Mouse (Mus musculus) CH12.LX (cell line): ENCODE measurements at regions not wholly inside any gene's neighbourhood (a gene's known extent, or its start where the extent isn't known, plus 50 kb on each side); places are given as distances from the start of the nearest gene placed in this dataset.

Experiments used
- DNase-seq: peaks from one replicate; pipeline ENCODE4 v3.0.0-alpha.2; 2013; ENCODE audit errors: extremely low read depth
- H3K27ac ChIP-seq: 2 replicates; pipeline ENCODE4 v1.5.1; 2012; ENCODE audit warnings: low read depth, mild to moderate bottlenecking, control low read depth, moderate library complexity; ENCODE audit not compliant: insufficient read depth
- H3K27me3 ChIP-seq: replicated peaks from 2 replicates; pipeline ENCODE3; 2012; ENCODE audit warnings: inconsistent platforms
- H3K36me3 ChIP-seq, 2 experiments: replicated peaks in 1 of 2; 2 replicates each; pipeline versions ENCODE3 to v1.6.1; 2012; ENCODE audit warnings: inconsistent platforms in 1 of 2, low read length in 1 of 2, mild to moderate bottlenecking in 1 of 2, mixed read lengths in 1 of 2, moderate library complexity in 1 of 2; ENCODE audit not compliant: control insufficient read depth in 1 of 2, insufficient read depth in 1 of 2
- H3K4me1 ChIP-seq, 2 experiments: 2 replicates each; pipeline ENCODE4 v1.6.1; 2012; ENCODE audit warnings: inconsistent platforms in 1 of 2, moderate library complexity in 1 of 2; ENCODE audit not compliant: insufficient read depth in 2 of 2, control insufficient read depth in 1 of 2
- H3K4me2 ChIP-seq: 2 replicates; pipeline ENCODE4 v1.6.1; 2012; ENCODE audit warnings: low read depth, mild to moderate bottlenecking, control low read depth; ENCODE audit not compliant: poor library complexity, insufficient read depth, severe bottlenecking
- H3K4me3 ChIP-seq, 3 experiments: fragments of 150-350 bp in 1 of 3; sonication (generic) in 1 of 3; replicated peaks in 1 of 3; 2 replicates each; pipeline versions ENCODE3 to v1.5.1; 2011 to 2012; ENCODE audit warnings: low read depth in 2 of 3, low read length in 2 of 3, mild to moderate bottlenecking in 2 of 3, moderate library complexity in 2 of 3, control low read depth in 1 of 3, improper control_type of control experiment in 1 of 3, inconsistent platforms in 1 of 3, mixed read lengths in 1 of 3; ENCODE audit not compliant: poor library complexity in 1 of 3
- H3K79me2 ChIP-seq: replicated peaks from 2 replicates; pipeline ENCODE4 v1.6.1; 2012; ENCODE audit warnings: mild to moderate bottlenecking, moderate library complexity; ENCODE audit not compliant: control insufficient read depth, poor library complexity, insufficient read depth, severe bottlenecking; ENCODE audit errors: extremely low read depth
- H3K9ac ChIP-seq: 2 replicates; pipeline ENCODE4 v1.6.1; 2012; ENCODE audit warnings: low read depth, mild to moderate bottlenecking, control low read depth, moderate library complexity; ENCODE audit not compliant: insufficient read depth
- H3K9me3 ChIP-seq: replicated peaks from 2 replicates; pipeline ENCODE3; 2012; ENCODE audit warnings: low read length, inconsistent platforms, mixed read lengths
- CHD1 ChIP-seq: IDR thresholded peaks from 2 replicates; pipeline ENCODE4 v1.6.1; 2012; ENCODE audit warnings: low read depth, low read length, improper control_type of control experiment, inconsistent platforms
- CTCF ChIP-seq, 2 experiments: IDR thresholded peaks in 1 of 2; conservative IDR thresholded peaks in 1 of 2; 2 replicates each; pipeline ENCODE4 v1.5.1; 2011 to 2012; ENCODE audit warnings: low read depth in 2 of 2, low read length in 2 of 2, improper control_type of control experiment in 1 of 2, inconsistent platforms in 1 of 2, mild to moderate bottlenecking in 1 of 2, moderate library complexity in 1 of 2
- E2F4 ChIP-seq: IDR thresholded peaks from 2 replicates; pipeline ENCODE4 v1.6.1; 2011; ENCODE audit warnings: low read depth, low read length, improper control_type of control experiment; ENCODE audit not compliant: insufficient replicate concordance
- ELF1 ChIP-seq: IDR thresholded peaks from 2 replicates; pipeline ENCODE4 v1.6.1; 2014; ENCODE audit warnings: low read depth, mild to moderate bottlenecking, inconsistent platforms, low read length, improper control_type of control experiment
- EP300 ChIP-seq: IDR thresholded peaks from 2 replicates; pipeline ENCODE4 v1.6.1; 2011; ENCODE audit warnings: low read length, improper control_type of control experiment
- ETS1 ChIP-seq: conservative IDR thresholded peaks from 2 replicates; pipeline ENCODE4 v1.6.1; 2012; ENCODE audit warnings: low read depth, mild to moderate bottlenecking, inconsistent platforms, low read length, improper control_type of control experiment, moderate library complexity
- GABPA ChIP-seq: IDR thresholded peaks from 2 replicates; pipeline ENCODE4 v1.6.1; 2012; ENCODE audit warnings: low read depth, low read length, improper control_type of control experiment, inconsistent platforms; ENCODE audit not compliant: insufficient replicate concordance
- IRF4 ChIP-seq: IDR thresholded peaks from 2 replicates; pipeline ENCODE4 v1.6.1; 2014; ENCODE audit warnings: low read depth, mild to moderate bottlenecking, inconsistent platforms, low read length, improper control_type of control experiment
- KAT2A ChIP-seq: IDR thresholded peaks from 2 replicates; pipeline ENCODE4 v1.6.1; 2012; ENCODE audit warnings: low read length, improper control_type of control experiment, inconsistent platforms; ENCODE audit not compliant: insufficient replicate concordance
- MAX ChIP-seq: IDR thresholded peaks from 2 replicates; pipeline ENCODE4 v1.6.1; 2011; ENCODE audit warnings: low read length, improper control_type of control experiment
- MEF2A ChIP-seq: IDR thresholded peaks from 2 replicates; pipeline ENCODE4 v1.6.1; 2014; ENCODE audit warnings: low read depth, mild to moderate bottlenecking, inconsistent platforms, low read length, improper control_type of control experiment, borderline replicate concordance
- NELFE ChIP-seq: IDR thresholded peaks from 2 replicates; pipeline ENCODE4 v1.6.1; 2011; ENCODE audit warnings: low read depth, low read length, improper control_type of control experiment
- RAD21 ChIP-seq: IDR thresholded peaks from 2 replicates; pipeline ENCODE4 v1.6.1; 2011; ENCODE audit warnings: low read depth, mild to moderate bottlenecking, low read length, improper control_type of control experiment, moderate library complexity
- RCOR1 ChIP-seq: conservative IDR thresholded peaks from 2 replicates; pipeline ENCODE4 v1.6.1; 2012; ENCODE audit warnings: low read depth, mild to moderate bottlenecking, inconsistent platforms, low read length, improper control_type of control experiment
- SIN3A ChIP-seq: IDR thresholded peaks from 2 replicates; pipeline ENCODE4 v1.6.1; 2012; ENCODE audit warnings: low read length, improper control_type of control experiment, inconsistent platforms
- SMC3 ChIP-seq: IDR thresholded peaks from 2 replicates; pipeline ENCODE4 v1.6.1; 2011; ENCODE audit warnings: low read depth, low read length, improper control_type of control experiment
- TBP ChIP-seq: conservative IDR thresholded peaks from 2 replicates; pipeline ENCODE4 v1.6.1; 2011; ENCODE audit warnings: low read depth, low read length, improper control_type of control experiment
- USF1 ChIP-seq: IDR thresholded peaks from 2 replicates; pipeline ENCODE4 v1.6.1; 2014; ENCODE audit warnings: low read depth, mild to moderate bottlenecking, inconsistent platforms, low read length, improper control_type of control experiment
- USF2 ChIP-seq: conservative IDR thresholded peaks from 2 replicates; pipeline ENCODE4 v1.6.1; 2011; ENCODE audit warnings: low read depth, low read length, improper control_type of control experiment
- ZMIZ1 ChIP-seq: IDR thresholded peaks from 2 replicates; pipeline ENCODE4 v1.6.1; 2012; ENCODE audit warnings: low read depth, mild to moderate bottlenecking, inconsistent platforms, low read length, improper control_type of control experiment
- dilution Hi-C: fragments of 300-500 bp; cut with MboI; formaldehyde crosslinking; loops from 2 replicates; pipeline ENCODE4 v1.14.3; 2020; ENCODE audit warnings: low sequenced_read_pairs; ENCODE audit not compliant: extremely low pct_unique_long_range_greater_than_20kb, extremely low pct_ligation_motif_present
- in situ Hi-C: fragments of 300-500 bp; cut with MboI; formaldehyde crosslinking; loops from 3 replicates; pipeline ENCODE4 v1.14.3; 2019; ENCODE audit warnings: low sequenced_read_pairs, low pct_ligation_motif_present, low pct_unique_long_range_greater_than_20kb, mixed read lengths

DNA sequence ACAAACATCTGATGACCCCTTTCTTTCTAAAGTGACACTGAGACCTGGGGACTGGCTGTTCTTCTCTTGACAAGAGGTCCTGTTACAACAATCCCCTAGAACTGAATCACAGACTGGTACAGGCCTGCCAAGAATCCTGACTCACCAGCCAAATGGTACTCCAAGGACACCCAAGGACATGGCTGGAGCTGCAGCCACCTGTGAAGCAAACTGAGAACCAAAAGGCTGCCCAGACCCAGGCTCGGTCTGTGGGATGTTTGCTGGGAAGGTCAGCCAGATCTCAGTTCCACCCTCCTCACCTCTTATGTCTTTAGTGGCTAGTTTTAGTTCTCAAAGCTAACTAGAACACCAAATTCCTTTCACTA, 112.1 kb upstream of the Fmo9 start:
- H3K4me1 ChIP-seq = peaks cover 0 to 5% of the 10 kb centered on the region in 2 experiments; a peak in 2 of 4 replicates
- no peak overlapping the region for H3K9ac ChIP-seq
- in situ Hi-C loops (no loop called here), dilution Hi-C loops (no loop called here)
- no peaks in the 10 kb centered on the region for H3K9me3 ChIP-seq
- no peak for TF ChIP-seq ELF1
- no peak for TF ChIP-seq IRF4
- TF ChIP-seq GABPA = no peak
- no peak for TF ChIP-seq MEF2A
- no peak for TF ChIP-seq NELFE
- no peak for TF ChIP-seq CHD1
- no peak for TF ChIP-seq RCOR1
- no peak for TF ChIP-seq USF2
- TF ChIP-seq TBP = no peak
- TF ChIP-seq ZMIZ1 = no peak
- no peak for TF ChIP-seq SIN3A
- no peak for TF ChIP-seq ETS1
- no peak for TF ChIP-seq EP300
- no peak overlapping the region for H3K27ac ChIP-seq
- no peak for DNase-seq
- H3K27me3 ChIP-seq = no peaks in the 10 kb centered on the region
- no peak overlapping the region for H3K4me3 ChIP-seq
- H3K36me3 ChIP-seq = no peaks in the 10 kb centered on the region
- H3K79me2 ChIP-seq = no peaks in the 10 kb centered on the region
- H3K4me2 ChIP-seq = no peak overlapping the region

DNA sequence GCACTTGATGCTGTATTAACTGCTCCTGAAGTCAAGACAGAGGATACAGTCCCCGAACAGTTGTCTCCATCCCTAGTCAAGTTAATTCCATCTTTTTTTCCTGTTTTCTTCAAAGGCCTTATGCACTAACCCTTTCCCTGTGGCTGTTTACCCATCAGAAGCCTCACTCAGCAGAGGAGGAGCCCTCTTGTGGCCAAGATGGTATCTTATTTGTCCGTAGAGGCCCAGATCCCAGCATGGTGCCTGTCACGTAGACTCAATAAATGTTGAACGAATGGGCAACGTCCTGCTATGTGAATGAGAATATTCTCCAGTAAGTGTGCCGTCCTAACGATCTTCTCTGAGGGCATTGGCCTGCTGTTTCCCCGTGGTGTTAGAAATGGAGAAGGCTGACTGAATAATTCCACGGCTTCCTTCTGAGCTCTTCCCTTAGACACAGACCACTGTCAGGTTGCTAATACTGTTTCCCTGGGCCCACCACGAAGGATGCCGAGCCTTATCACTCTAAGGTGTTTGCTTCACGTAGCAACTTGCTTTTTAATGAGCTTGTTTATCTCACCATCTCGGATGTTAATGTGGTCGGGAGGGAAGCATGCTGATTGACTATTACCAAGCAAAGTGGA, 113.1 kb upstream of the Fmo9 start:
- H3K27me3 ChIP-seq = no peaks in the 10 kb centered on the region
- no peak overlapping the region for H3K4me2 ChIP-seq
- H3K9me3 ChIP-seq = no peaks in the 10 kb centered on the region
- H3K79me2 ChIP-seq = no peaks in the 10 kb centered on the region
- no peak overlapping the region for H3K27ac ChIP-seq
- TF ChIP-seq GABPA (no peak), KAT2A (no peak), CTCF (conservative IDR thresholded peaks at IDR 0.05 in 1 of 2, IDR thresholded peaks at IDR 0.05 in 1 of 2; ENCODE audit: low read depth in 2 of 2, low read length in 2 of 2) (peak in 1 of 2 experiments; percentile 65; a peak in 3 of 4 replicates), RAD21 (peak; percentile 14), SMC3 (peak; percentile 63), E2F4 (no peak), USF1 (no peak), ETS1 (no peak), MAX (no peak)
- TF ChIP-seq, all 38 proteins: peak for 3
- in situ Hi-C loops = no loop called here
- dilution Hi-C loops = no loop called here
- no peak for DNase-seq
- peaks cover 0 to 5% of the 10 kb centered on the region in 2 experiments; a peak in 2 of 4 replicates for H3K4me1 ChIP-seq
- no peak overlapping the region for H3K4me3 ChIP-seq
- no peaks in the 10 kb centered on the region for H3K36me3 ChIP-seq
- no peak overlapping the region for H3K9ac ChIP-seq
